Mouse (Mus musculus) spleen, postnatal 4 days (tissue): ENCODE results near the gene Commd8.
"Not testable (repeated sequence)": the region's sequence is repeated elsewhere in the genome, so short reads cannot be mapped to it uniquely, and the experiment has no call there.

Source experiments
- DNase-seq, 2 experiments: peaks; one replicate each; pipeline ENCODE4 v3.0.0; 2022; ENCODE audit warnings: low spot score in 2 of 2

The Commd8 gene

GRCm38 (mm10) chr5:72170067-72170466, 2.1 kb upstream of the Commd8 start:
- peak in 1 of 2 experiments; percentile 58 for DNase-seq

- DNase-seq, result no peak
Observed at GRCm38 (mm10) chr5:72168285-72168621, 264 bp upstream of the Commd8 start.

GRCm38 (mm10) chr5:72164386-72164785, 3.6 kb downstream of the Commd8 start:
- DNase-seq, result peak in 1 of 2 experiments; percentile 38

GRCm38 (mm10) chr5:72162855-72163254, 5.1 kb downstream of the Commd8 start:
- DNase-seq, result peak in 1 of 2 experiments; percentile 55

- peak in 1 of 2 experiments; percentile 48 for DNase-seq
Observed at GRCm38 (mm10) chr5:72160781-72161485, 7.1 kb downstream of the Commd8 start.

GRCm38 (mm10) chr5:72159537-72159936, 8.5 kb downstream of the Commd8 start:
- peak in 1 of 2 experiments; percentile 39 for DNase-seq

- DNase-seq, result peak in 1 of 2 experiments; percentile 46
Observed at GRCm38 (mm10) chr5:72158667-72159066, 9.3 kb downstream of the Commd8 start.

- DNase-seq, result peak in 1 of 2 experiments; percentile 30
Observed at GRCm38 (mm10) chr5:72156598-72156997, 11.4 kb downstream of the Commd8 start.

- DNase-seq, result not testable (repeated sequence)
Observed at GRCm38 (mm10) chr5:72155686-72156085, 12.3 kb downstream of the Commd8 start.

GRCm38 (mm10) chr5:72150870-72151269, 17.1 kb downstream of the Commd8 start:
- no peak for DNase-seq

GRCm38 (mm10) chr5:72148679-72149078, 19.3 kb downstream of the Commd8 start:
- DNase-seq, result no peak

- DNase-seq, result peak in 1 of 2 experiments; percentile 17
Observed at GRCm38 (mm10) chr5:72139619-72140018, 28.4 kb downstream of the Commd8 start.

- DNase-seq, result peak in 1 of 2 experiments; percentile 38
Observed at GRCm38 (mm10) chr5:72138256-72138655, 29.7 kb downstream of the Commd8 start.

GRCm38 (mm10) chr5:72133906-72134305, 34.1 kb downstream of the Commd8 start:
- DNase-seq, result no peak

GRCm38 (mm10) chr5:72126681-72127080, 41.3 kb downstream of the Commd8 start:
- DNase-seq, result no peak

GRCm38 (mm10) chr5:72122414-72123037, 45.5 kb downstream of the Commd8 start:
- no peak for DNase-seq
